Mouse (Mus musculus) heart, postnatal 10 days (tissue): Measurements from ENCODE around the gene Ano10. TPM values are rescaled to one million over a fixed set of nuclear protein-coding genes. Genes with fewer than 3 reads are reported as not detected.

Experiments used
- DNase-seq, 2 experiments: peaks; one replicate each; pipeline ENCODE4 v3.0.0; 2021
- intact Hi-C: fragments of 180-260 bp; cut with DNase I; formaldehyde crosslinking; loops from one replicate; pipeline ENCODE4 v1.15.1; 2025
- total RNA-seq, 2 experiments: library from RNA; stranded (reverse); gene quantifications; 2 replicates each; pipeline ENCODE4 v1.2.3; 2021

Gene Ano10
- total RNA-seq, 2 experiments from 2014 or later, result 28.2 to 31.5 TPM

DNA sequence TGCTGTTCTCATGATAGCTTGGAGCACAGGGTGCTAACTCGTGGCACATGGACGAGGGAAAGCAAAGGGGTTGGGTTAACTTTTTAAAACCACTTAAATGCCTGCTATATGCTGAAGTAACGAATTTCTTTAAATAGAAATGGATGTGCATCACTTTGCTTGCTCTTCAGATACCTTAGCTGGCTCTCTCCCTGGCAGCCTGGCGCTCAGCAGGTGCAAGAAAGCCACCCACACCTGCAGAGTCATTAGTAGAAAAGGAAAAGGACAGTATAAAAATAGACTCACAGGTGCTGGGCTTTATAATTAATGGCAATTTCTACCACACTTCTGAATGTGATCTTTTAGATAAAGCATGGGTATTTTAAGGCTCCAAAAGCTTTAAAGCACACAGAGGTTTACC is 85.9 kb downstream of the Ano10 start:
- DNase-seq, result no peak
- intact Hi-C loops, result no loop called here

DNA sequence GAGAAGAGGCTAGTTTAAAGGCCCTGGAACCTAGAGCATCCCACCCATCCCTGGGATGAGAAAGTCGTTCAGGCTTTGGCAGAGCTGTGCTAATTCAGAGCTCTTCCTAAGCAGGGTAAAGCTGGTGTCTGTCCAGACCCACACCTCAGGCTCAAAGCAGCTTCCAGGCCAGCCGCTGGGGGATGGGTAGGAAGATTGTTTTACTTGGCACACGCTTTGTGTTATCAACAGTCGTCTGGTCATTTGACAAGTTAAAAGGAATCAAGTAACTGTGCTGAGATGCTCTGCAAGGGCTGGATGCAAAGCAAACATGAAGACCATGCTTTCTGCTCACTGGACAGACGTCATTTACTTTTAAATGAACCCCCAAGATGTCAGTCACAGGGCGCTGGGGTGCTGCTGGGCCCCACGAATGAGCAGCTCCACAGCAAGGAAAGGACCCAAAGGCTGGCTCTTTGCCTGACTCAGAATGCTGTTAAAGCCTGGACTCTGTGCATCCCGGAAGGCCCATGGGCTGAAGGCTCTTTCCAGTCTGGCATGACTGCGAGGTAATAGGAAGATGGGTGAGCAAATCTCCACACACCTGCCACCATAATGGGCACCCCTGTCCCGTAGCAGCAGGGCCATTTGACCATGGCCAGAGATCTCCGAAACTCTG is 88.6 kb downstream of the Ano10 start:
- intact Hi-C loops, result loop anchor here (2.0 kb wide), 1 partner anchor 19 kb away; no protein-coding TSS in a partner anchor
- DNase-seq, result peak; percentile 63 to 65

DNA sequence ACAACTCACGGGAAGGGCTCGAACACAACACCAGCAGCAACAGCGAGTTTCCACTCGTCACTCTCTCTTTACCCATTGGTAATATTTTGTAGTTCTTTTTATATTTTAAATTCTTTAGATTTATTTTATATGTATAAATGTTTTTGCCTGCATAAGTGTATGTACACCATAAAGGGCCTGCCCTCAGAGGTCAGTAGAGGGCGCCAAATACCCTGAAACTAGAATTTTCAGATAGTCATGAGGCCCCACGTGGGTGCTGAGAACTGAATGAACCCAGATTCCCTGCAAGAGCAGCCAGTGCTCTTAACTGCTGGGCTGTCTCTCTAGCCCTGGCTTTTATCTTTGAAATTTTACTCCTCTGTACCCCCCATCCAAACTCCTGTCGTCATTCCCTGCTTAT is 89.7 kb downstream of the Ano10 start:
- intact Hi-C loops, result loop anchor here (2.0 kb wide), 1 partner anchor 20 kb away; no protein-coding TSS in a partner anchor
- DNase-seq, result no peak

DNA sequence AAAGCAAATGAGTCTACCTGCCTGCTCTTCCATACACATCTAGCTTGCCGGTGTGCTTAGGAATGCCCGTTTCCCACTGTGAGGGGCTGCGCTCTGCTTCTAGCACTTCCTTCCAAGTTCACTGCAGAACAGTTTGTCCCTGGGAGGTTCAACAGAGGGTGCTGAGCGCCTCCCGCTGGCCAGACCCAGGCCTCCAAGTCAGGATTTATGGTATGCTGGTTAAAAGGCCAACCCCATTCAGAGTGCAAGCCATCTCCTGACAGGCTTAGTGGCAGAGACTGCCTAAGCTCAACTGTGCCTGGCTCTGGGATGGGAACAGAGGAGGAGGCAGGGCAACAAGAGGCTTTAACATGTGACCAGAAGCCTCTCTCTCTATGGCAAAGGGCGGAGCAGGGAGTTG is 95.0 kb downstream of the Ano10 start:
- intact Hi-C loops, result loop anchor here (1.0 to 10.0 kb wide), 3 partner anchors 78 to 344 kb away; partner anchors contain the start of gene Higd1a
- peak; percentile 89 to 91 for DNase-seq

DNA sequence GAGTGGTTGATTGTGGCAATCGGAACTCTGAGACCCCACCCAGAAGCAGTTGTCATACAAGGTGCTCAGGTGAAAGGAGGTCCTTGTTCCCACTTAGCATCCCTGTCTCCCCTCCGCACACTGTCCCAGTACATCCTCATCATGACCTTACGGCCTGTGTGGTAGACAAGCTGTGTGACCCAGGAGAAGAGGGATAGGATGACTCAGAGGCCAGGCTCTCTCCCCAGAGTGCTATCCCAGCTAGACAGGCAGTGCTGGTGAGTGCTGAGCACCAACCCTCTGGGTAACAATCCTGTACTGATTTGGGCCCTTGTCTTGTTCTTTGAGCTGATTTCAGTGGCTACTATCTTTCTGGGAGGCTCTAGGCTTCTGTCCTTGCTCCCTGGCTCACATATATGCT is 95.6 kb downstream of the Ano10 start:
- intact Hi-C loops, result loop anchor here (1.0 to 10.0 kb wide), 3 partner anchors 78 to 344 kb away; partner anchors contain the start of gene Higd1a
- DNase-seq, result no peak

DNA sequence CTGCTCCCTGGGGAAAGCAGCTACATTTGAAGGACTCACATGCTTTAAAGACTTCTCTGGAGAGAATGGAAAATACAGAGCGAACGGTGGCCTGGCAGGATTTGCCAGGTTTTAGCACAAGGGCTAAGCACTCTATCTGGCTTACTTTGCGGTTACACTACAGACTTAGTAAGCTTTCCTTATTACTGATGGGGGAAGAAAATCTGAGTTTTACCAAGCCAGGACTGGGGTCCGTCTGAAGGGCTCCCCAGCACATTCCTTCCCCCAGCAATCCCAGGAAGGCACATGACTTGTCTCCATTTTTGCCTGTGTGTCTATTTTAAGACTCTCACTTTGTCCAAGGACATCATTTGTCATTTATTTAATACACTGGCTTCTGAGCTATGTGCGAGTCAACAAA is 97.2 kb downstream of the Ano10 start:
- no peak for DNase-seq
- intact Hi-C loops, result loop anchor here (10.0 kb wide), 1 partner anchor 342 kb away; the partner anchor contains the start of gene Higd1a

DNA sequence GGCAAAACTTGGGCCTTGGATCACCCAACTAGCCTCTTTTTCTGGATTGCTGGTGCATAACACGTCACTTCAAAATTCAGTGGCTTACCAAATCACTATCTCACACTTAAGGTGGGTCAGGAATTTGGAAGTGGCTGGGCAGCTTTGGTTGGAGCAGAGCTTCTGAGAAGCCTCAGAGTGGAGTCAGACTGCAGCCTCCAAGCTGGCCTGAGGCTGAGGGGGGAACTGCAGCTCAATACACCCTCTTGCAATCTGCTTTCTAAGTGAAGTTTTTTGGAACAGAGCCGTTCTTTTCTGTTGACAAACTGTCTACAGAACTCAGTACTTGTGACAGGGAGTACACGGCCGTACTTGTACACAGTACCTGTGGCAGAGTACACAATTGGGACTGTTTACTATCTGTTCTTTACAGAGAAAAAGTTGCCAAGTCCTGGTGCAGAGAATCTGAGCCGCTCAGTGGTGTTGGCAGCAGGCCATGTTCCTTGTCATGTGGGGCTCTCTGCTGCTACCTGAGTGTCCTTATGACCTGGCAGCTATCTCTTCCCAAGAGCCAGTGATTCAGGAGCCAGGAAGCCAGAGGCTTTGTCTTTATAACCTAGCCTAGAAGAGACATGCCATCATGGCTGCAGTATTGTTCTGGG is 99.1 kb downstream of the Ano10 start:
- intact Hi-C loops, result loop anchor here (10.0 kb wide), 1 partner anchor 340 kb away; the partner anchor contains the start of gene Higd1a
- peak; percentile 82 to 87 for DNase-seq

DNA sequence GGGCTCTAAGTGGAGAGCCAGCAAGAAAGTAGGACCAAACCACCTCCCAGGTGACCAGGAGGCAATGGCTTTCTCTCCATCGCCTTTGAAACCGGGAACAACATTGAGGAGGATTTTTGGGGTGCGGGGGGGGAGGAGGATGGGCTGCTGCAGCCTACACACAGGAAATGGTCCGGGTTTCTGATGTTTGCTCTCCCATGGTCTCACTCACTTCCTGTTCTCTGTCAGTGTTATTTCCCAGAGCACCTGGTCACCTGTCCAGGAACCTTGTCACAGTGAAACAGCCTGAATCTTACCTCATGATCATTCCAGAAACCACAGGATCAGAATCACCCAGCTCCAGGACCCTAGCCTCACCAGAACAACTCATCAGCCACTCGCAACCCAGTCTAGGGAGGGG is 100.4 kb downstream of the Ano10 start:
- intact Hi-C loops, result loop anchor here (10.0 kb wide), 1 partner anchor 339 kb away; the partner anchor contains the start of gene Higd1a
- no peak for DNase-seq

DNA sequence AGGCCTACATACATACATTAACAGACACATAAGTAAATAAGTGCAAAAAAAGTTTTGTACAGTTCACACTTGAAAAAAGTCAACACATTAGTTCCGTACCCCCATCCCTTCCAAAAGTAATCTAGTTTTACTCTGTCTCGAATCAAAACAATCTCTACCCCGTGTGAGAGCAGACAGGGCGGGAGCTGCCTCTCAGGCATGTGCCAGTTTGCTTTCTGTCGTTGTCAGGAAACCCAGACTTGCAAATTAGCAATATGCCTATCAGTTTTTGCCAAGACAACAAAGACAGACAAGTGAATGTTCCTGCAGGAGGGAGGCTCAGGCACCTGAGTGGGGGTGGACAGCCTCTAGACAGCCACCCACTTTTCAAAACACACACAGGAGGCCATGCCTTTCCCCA is 100.9 kb downstream of the Ano10 start:
- no peak for DNase-seq
- intact Hi-C loops, result loop anchor here (10.0 kb wide), 1 partner anchor 339 kb away; the partner anchor contains the start of gene Higd1a

DNA sequence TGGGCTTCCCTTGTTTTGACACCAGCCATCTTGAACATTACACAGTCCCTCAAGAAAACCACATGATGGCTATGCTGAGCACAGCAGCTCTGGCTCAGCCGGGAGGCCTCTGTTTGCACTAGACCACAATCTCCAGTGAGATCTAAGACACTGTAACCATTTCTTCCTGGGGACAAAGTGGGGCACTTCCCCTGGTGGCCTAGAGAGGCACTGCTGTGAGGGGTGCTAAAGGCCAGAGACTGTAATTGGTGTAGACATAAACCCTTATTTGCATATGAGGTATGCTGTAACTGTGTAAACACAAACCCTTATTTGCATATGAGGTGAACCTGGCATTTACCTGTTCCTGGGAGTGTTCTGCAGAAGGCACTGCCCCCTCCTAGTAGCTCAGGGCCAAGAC is 105.5 kb downstream of the Ano10 start:
- intact Hi-C loops, result no loop called here
- no peak for DNase-seq

DNA sequence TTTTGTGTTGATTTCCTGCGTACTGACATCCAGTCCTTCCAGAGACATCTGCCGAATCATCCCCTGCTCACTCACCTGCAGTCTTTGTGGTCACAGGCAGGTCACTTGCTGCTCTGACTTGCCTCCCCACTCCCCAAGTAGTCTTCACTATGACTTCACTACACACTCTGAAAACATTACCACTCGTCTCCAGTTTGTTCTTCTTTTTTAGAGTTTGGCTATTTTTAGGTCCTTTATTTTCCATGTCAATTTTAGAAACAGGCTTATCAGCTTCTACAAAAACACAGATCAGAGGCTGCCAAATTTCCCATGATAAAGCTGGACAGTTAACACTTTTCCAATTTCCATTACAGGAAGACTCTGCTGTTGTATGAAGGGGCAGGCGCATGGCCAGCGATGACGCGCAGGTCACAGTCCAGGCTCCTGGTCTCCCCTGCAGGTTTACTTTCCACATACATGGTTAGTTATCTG is 106.7 kb downstream of the Ano10 start:
- DNase-seq, result peak; percentile 62 to 78
- intact Hi-C loops, result no loop called here

DNA sequence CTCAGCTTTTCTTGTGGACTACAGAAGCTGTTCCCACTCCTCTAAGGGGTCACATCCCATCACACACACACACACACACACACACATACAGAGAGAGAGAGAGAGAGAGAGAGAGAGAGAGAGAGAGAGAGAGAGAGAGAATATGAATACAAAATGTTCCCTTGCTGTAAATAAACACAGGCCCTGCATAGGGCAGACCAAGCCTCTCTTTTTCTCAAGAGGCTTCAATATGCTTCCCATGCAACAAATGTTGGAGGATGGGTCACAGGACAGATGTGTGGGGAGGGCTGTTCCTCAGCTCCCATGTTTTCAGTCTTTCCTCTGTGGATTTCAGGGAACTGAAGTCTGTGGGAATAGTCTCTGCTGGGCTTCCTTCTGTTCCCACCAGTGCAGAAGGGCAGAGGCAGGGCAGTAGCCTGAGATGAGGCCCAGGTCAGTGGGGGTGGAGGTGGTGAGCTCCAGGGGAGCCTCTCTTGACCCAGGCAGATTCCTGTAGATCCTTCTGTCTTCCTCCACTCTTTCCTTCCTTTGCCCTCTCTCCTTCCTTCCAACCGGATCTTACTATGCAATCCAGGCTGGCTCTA is 107.5 kb downstream of the Ano10 start:
- intact Hi-C loops, result no loop called here
- DNase-seq, result peak in 1 of 2 experiments; percentile 50

DNA sequence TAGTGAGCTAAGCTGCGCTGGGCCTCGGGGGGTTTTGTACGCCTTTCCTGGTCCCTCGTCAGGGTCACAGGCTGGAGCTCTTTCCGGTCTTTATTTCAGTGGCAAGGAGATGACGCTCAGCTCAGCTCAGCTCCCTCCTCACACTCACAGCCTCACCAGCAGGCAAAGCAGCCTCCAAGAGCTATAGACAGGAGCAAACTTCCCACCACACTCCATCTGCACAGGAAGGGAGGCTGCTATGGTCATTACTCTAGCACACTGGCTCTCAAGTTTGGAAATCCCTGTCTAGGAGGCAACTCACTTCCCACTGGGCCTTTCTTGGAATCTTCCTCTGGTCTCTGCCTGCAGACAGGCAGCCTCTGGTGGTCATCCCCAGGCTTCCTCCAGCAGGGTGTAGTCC is 108.3 kb downstream of the Ano10 start:
- DNase-seq, result peak in 1 of 2 experiments; percentile 48
- intact Hi-C loops, result loop anchor here (1.0 kb wide), 2 partner anchors 66 to 168 kb away; no protein-coding TSS in a partner anchor

DNA sequence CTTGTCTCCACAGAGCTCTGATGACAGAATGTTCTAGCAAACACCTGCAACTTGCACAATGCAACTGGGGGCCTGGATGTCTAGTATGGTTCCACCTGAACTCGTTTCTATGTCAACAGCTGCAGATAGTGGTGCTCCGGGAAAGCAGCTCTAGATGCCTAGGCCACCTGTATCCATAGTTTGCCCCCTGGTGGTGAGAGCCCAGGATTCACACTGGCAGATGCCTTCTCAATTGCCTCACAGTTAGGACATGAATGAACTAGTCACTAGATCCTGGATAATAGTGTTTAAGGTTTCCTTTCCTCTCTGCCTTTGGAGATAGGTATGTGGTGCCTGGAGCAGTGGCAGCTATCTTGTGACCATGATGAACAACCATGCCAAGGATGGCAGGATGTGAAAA is 109.2 kb downstream of the Ano10 start:
- intact Hi-C loops, result loop anchor here (1.0 kb wide), 2 partner anchors 65 to 167 kb away; no protein-coding TSS in a partner anchor
- DNase-seq, result peak; percentile 91

DNA sequence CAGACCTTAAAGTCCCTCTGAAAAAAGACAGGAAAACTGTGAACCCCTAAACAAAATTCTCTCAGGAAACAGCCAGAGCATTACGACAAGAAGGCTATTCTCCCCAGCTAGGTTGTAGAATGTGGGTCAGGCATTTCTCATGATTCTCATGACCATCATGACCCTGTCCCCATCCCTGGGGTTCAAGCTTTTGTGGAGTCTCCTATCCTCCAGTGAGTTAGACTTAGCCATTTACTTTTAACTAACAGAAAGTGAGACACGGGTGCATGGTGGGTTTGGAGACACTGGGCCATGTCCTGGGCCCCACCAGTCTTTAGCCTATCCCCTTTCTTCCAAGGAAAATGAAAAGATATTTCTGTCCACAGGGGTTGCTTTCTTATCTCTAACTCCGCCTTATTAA is 109.9 kb downstream of the Ano10 start:
- DNase-seq, result no peak
- intact Hi-C loops, result no loop called here

DNA sequence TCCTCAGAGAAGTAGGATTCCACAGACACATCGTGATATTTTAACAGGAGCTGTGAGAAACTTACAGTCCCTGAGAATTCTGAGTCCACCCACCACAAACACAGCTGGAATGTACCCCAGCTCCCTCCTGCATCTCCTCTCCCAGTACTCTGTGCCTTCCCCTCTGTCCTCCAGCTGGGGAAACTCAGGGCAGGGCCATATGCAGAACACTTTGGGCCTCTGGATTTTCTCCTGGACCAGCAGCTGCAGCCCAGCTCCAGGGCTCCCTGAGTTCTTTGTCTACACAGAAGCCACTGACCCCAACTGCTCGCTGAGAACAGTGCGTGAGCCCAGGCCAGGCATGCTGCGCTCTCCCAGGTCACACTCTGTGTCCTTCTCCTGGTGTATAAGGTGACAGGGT is 111.1 kb downstream of the Ano10 start:
- no peak for DNase-seq
- intact Hi-C loops, result no loop called here

DNA sequence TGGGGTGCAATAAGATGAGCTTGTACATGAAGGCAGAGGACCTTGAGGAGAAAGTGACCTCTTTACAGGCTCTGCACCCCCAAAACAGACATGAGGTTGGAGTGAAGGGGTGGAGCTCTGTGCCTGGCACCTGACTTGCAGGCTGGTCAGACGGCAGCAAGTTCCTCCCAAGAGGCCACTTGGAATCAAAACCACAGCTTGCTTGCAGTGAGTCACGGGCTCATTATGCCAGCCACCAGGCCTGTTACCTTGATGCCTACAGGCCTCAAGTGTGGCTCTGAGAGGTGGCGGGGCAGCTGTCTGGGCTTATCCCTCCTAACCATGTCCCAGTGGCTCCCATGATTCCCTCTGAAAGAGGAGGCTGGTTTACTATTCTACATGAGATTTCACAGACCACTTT is 114.1 kb downstream of the Ano10 start:
- intact Hi-C loops, result no loop called here
- no peak for DNase-seq

DNA sequence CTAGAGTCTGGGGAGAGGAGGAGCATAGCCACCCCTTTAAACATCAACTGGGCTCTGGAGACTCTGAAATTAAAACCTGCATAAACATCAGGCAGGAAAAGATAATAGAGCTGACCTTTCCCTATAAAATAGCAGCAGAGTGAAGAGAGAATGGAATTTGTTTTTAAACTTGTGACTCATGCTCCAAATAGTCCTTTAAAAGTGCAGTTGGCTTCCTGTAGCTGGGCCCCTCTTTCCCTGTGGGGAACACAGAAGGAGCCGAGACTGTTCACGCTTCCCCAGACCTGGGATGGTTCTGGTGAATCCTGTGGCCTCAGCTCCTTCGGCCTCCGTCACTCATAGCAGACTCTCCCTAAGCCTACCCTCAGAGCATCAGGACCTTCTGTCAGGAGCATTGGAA is 115.8 kb downstream of the Ano10 start:
- intact Hi-C loops, result no loop called here
- DNase-seq, result no peak

DNA sequence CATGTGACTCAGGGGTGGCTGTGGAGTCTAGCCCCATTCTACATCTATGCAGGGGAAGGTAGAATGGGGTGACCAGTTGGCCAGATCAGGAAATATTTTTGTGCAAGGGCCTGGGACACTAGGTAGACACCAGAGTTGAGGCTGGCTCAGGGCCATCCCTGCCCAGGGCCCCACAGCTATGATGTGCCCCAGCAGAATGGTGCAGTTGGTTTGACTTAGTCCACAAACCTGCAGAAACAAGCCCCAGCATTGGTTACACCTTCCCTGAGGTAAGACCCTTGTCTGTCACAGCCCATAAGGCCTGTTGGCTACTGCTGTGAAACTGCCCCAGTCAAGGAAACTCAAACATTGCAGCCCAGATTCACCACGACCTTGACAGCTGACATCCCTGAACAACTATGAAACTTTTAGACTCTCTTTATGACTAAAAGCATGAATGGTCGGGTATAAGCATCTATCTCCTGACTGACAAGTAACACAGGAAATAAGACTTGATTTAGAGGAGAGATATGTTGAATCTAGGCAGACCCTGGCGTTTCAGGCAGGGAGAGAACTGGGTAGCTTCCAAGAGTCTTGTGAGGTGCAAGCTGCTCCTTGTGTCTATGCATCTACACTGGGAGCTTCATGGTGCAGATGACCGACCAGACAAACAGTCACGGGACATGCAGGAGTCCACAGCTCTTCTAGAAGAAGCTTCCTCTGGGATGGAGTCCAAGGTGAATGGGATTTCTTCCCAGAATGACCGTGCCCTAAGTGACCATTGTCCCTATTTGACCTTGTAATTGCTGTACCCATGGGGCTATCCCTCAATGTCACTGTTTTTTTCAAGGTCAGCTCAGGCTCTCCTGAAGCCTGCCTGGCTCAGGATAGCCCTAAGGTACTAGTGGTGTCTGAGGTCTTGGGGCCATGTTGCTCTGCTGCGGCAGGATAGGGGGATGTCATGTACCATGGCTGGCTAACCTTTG is 116.7 kb downstream of the Ano10 start:
- peak in 1 of 2 experiments; percentile 53 for DNase-seq

DNA sequence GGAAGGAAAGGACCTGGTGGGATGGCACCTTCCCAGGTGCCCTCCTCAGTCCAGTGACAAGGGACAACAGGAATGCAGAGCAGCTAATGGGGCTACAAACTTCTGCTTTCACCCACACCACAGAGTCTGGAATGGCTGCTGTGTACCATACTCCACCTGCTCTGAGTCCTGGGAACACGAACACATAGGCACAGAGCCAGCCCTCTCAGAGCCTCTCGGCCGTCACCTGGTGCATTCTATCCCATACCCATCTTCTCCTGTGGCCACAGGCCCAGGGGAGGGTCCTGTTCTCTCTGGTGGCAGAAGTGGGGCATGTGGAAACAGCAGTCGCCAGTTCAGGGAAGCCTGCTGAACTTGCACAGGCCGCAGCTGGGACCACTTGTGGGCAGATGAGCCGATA is 119.5 kb downstream of the Ano10 start:
- DNase-seq, result no peak
- intact Hi-C loops, result no loop called here

More for the DNA sequence above, 116.7 kb downstream of the Ano10 start:
- intact Hi-C loops, result no loop called here
